Mouse (Mus musculus): ENCODE measurements around the gene Vat1l.

GRCm38 (mm10) chr8:114360506-114360905 lies 155.1 kb downstream of the Vat1l start:
- TF ChIP-seq CTCF (IDR thresholded peaks at IDR 0.05; ENCODE audit: low read depth, low read length) (no peak), GATA1 (IDR thresholded peaks at IDR 0.05; ENCODE audit: borderline replicate concordance, low read length) (no peak), POLR2AphosphoS5 (IDR thresholded peaks at IDR 0.05; ENCODE audit: insufficient replicate concordance, low read depth, low read length) (no peak), TAL1 (conservative IDR thresholded peaks at IDR 0.05; ENCODE audit: low read depth, low read length) (no peak)

Data from G1E (cell line).